Mouse (Mus musculus): Measurements from ENCODE around the gene Runx1. TPM values are rescaled to one million over a fixed set of nuclear protein-coding genes. Genes with fewer than 3 reads are reported as not detected.

Gene Runx1
- polyA plus RNA-seq, 2 experiments from 2014 or later, result 40.2 to 41.6 TPM

DNA sequence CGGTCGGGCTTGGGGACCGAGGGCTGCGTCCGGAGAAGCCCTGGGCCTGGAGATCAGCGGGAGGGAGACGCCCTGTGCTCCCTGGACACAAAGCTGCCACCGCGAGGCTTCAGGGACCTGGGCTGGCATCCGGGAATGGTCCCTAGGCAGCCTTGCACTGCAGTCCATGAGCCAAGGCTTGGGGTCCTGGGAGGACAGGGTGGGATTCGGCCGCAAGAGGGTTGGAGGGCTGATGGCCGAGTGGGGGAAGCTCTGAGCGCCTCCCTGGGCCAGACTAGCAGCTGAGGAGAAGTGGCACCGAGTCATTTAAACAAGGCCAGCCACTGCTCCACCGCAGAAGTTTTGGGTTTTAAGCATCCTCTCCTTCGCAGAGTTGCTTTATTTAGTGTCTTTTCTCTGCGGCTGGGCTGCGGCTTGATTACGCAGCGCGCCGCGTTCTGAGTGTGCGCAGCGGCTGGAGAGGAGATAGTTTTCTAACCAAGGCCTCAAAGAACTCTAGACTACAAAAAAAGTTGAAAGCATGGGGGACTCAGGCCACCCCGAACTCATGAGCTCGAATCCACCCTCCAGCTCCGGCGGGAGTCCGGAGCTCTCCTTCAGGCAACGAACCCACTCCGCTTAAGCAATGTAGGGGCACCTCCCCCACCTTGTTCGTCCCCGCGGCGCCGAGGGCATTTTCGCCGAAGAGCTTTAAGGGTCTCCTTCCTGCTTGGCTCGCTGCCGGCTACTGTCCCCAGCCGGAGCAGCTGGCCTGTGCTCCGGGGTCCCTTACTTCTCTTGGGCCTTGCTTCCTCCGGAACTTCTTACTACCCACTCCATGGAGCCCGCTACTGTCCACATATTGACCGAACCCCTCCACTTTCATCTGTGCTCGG lies 128.0 kb downstream of the Runx1 start:
- peak; percentile 35 for ATAC-seq

GRCm38 (mm10) chr16:92697227-92697736 lies 128.7 kb downstream of the Runx1 start:
- peak; percentile 52 for ATAC-seq

DNA sequence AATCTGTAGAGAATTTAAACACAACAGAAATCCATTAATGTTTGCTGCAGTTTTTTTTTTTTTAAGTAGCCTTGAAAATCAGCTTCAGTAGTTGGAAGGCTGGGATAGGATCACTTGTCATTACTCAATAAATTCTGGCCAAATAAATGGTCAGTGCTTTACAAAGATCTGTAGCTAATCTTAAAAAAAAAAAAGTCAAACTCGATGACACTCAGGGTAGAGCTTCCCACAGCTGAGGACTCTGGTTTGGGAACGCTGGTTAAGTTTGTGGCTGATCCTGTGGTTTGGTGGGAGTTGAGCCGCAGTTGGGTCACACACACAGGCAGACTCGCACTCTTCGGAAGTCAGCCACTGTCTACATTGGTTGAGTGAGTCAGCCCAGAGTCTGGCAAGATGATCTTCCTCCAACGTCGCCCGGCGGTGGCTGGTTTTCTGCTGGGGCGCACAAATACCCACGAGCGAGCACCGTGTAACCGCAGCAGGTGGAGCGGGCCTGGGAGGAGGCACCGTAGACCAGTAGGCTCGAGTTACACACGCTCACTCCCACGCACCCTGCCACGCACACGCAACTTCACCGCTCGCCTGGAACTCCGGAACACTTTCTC lies 129.4 kb downstream of the Runx1 start:
- ATAC-seq, result peak; percentile 45

GRCm38 (mm10) chr16:92695981-92696380 lies 130.0 kb downstream of the Runx1 start:
- no peak for ATAC-seq

DNA sequence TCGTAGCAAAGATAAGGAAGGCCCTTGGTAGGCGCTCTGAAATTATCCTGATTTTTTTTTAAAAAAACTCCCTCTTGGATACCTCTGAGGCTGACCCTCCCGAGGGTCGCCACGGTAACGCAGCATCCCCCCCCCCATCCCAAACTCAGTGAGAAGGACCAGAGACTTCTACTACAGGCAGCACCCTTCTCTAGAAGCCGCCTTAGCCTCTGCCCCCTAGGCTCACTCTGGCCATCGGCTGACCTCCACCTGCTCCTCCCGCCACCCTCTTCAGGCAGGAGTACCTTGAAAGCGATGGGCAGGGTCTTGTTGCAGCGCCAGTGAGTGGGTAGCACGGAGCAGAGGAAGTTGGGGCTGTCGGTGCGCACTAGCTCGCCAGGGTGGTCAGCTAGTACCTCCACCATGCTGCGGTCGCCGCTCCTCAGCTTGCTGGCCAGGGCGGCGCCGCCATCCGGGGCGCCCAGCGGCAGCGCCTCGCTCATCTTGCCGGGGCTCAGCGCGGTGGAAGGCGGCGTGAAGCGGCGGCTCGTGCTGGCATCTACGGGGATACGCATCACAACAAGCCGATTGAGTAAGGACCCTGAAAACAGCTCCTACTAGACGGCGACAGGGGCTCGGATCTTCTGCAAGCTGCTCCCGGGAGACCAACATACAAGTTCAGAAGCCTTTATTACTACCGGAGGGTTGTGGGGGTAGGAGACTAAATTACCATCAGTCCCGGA lies 130.6 kb downstream of the Runx1 start:
- ATAC-seq, result no peak

- no peak for ATAC-seq
These were observed 131.3 kb downstream of the Runx1 start for GRCm38 (mm10) chr16:92694496-92695106.

- ATAC-seq, result no peak
These were observed 135.2 kb downstream of the Runx1 start for GRCm38 (mm10) chr16:92690759-92691158.

- ATAC-seq, result no peak
These were observed 137.0 kb downstream of the Runx1 start for GRCm38 (mm10) chr16:92688941-92689340.

GRCm38 (mm10) chr16:92686978-92687377 lies 139.0 kb downstream of the Runx1 start:
- no peak for ATAC-seq

DNA sequence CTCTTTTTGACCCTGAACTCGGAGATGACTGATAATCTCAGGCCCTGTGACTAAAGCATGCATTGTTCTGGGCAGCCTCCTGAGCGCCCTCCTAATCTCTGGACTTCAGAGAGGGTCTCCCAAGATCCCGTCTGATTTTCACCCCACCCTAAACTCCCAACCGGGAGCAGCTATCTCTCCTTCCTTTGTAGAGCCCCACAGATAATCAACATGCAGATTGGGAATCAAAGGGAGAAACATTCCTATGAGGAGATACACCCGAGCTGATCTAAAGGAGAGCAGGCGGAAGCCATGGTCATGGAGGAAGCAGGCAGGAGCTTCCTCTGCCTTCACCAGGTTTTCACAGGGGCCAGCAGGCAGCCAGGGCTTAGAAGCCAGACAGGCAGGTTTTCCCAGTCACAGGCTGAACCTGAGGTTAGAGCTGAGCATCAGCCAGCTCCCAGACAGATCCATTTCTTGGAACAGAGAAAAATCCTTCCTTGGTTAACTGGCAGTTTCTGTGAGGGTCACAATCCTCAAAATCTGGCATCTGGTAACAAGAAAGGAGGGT lies 140.1 kb downstream of the Runx1 start:
- no peak for ATAC-seq

- ATAC-seq, result no peak
These were observed 141.3 kb downstream of the Runx1 start for GRCm38 (mm10) chr16:92684423-92685211.

DNA sequence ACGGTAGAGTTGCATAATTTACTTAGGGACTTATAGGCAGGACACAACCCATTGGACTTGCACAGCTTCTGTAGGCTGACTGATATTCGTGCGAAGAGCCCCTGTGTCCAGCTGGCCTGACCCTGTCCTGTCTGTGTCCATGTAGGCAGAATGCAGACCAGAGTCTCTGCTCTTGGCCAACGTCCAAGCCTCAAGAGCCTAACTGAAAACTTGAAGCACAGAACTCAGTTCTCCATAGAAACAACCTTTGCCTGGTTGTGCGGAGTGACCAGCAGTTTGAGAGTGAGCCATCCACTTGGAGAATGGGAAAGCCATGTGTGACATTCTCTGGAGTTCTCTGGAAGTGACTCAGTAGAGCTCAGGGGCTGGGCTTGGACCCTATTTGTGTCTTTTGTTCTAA lies 149.3 kb downstream of the Runx1 start:
- ATAC-seq, result no peak

DNA sequence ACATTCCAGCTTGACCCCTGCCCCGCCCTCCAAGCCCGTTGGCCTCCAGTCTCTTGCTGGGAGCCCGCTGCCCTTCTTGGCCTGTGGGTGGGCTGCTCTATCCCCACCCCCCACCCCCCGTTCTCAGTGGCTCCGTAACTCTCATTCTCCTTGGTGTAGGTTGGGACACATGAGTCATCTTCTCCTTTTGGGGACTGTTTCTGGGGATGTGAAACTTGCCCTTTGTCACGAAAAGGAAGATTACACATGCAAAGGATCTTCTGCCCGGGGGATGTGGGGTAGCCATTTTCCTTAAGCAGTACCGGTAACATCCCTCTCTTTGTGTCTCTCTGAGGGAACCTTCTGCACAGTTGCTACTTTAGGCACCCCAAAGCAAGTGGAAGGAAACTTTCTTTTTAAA lies 150.3 kb downstream of the Runx1 start:
- no peak for ATAC-seq

DNA sequence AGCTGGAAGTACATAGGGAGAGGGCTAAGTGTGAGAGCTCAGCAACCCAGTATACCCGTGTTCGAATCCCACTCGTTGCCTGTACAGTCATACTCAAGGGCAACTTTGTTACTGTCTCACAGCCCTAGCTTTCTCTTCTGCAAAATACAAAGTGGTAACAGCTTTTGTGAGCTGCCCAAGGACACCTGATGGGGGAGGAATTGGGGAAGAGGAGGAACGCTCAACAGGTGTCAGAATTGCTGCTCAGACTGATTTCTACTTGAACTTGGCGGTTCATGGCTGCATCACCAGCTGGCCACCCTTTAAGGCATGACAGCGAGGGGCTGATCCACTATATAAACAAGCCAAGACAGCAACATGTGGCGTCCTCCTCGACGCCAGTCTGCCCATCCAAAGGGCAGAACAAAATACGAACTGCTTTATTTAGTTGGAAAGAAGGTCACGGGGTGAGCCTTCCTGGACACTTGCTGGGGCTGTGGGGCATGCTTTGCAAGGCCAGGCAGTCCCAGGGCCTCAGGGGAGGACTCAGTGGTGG lies 151.0 kb downstream of the Runx1 start:
- ATAC-seq, result no peak

DNA sequence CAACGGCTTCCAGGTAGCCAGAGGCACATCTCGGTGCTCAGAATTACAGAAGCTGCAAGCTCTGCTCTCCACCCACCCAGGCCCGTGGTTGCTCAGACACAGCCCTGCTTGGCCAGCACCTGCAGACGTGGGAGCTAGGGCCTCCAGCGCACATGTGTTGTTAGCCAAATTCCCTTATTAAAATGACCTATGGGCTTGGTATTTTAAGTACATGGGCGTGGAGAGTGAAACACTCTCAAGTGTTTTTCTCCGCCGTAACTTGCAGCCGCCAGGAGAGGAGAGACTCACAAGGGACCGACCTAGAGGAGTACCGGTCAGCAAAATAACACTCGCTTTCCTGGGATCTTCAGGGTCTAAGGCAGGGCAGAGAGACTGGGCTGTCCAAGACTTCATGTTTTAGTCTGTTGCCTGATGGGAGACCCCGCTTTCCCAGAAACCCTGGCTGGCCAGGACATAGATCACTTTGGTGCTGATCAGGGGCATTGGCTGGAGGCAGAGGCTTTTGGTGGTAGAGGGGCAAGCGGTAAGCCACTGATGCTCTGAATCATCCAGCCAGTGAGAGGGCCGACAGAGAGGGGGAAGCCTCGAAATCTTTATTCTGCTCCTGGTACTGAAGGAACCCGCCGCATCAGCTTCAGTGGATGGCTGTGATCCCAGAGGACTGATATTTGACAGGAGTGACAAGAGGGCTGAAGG lies 151.7 kb downstream of the Runx1 start:
- ATAC-seq, result no peak

- no peak for ATAC-seq
These were observed 157.1 kb downstream of the Runx1 start for GRCm38 (mm10) chr16:92668807-92669206.

DNA sequence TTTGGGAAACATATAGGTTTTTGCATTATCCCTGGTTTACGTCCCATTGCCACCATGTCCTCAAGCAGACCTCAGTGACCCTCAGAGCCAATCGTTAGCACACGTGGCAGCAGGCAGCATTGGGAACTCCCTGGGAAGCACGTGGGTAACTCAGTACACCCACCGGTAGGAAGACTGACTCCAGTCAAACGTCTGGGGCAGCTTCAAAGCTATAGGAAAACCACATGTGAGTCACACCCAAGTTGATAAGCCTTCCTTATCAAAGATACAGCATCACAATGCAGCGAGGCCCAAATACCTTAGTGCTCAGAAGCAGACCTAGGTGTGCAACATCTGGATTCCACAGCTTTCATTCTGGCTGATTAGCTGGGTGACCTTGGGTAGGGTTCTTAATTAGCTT lies 164.2 kb downstream of the Runx1 start:
- no peak for ATAC-seq

- ATAC-seq, result no peak
These were observed 169.2 kb downstream of the Runx1 start for GRCm38 (mm10) chr16:92656750-92657149.

- no peak for ATAC-seq
These were observed 171.5 kb downstream of the Runx1 start for GRCm38 (mm10) chr16:92654294-92654950.

GRCm38 (mm10) chr16:92653816-92654215 lies 172.1 kb downstream of the Runx1 start:
- ATAC-seq, result peak; percentile 72
